Mouse (Mus musculus): ENCODE measurements at regions not wholly inside any gene's neighbourhood (a gene's known extent, or its start where the extent isn't known, plus 50 kb on each side); places are given as distances from the start of the nearest gene placed in this dataset.

- no peak for TF ChIP-seq CTCF (IDR thresholded peaks at IDR 0.05; ENCODE audit: borderline replicate concordance, extremely low read depth, insufficient read depth, insufficient read length)
- TF ChIP-seq POLR2A (IDR thresholded peaks at IDR 0.05; ENCODE audit: borderline replicate concordance, extremely low read depth, insufficient read depth, insufficient read length, poor library complexity, severe bottlenecking) = no peak
- DNase-seq (ENCODE audit: low read depth) = peak; percentile 7
Measured at GRCm38 (mm10) chr4:26101881-26102459, 244.7 kb downstream of the Manea start.

DNA sequence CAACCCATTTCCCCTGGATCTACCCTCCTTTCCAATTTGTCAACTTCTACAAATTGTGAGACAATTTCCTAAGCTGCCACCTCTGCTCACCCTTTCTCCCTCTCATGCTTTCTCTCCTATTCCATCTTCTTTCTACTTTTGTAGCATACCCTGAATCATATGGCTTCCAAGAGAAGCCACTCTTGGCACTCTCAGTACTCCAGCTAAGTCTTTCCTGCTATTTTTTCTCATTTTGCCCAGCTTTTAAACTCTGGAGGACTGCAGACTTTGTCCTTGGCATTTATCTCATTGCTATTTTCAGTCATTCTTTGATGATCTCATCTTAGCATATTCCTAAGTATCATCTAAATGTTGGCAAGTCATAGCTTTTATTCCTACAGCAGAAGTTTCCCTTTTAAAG is 270.6 kb upstream of the Fut9 start:
- TF ChIP-seq POLR2A (IDR thresholded peaks at IDR 0.05; ENCODE audit: borderline replicate concordance, extremely low read depth, insufficient read depth, insufficient read length, poor library complexity, severe bottlenecking) = no peak
- no peak for TF ChIP-seq CTCF (IDR thresholded peaks at IDR 0.05; ENCODE audit: borderline replicate concordance, extremely low read depth, insufficient read depth, insufficient read length)

DNA sequence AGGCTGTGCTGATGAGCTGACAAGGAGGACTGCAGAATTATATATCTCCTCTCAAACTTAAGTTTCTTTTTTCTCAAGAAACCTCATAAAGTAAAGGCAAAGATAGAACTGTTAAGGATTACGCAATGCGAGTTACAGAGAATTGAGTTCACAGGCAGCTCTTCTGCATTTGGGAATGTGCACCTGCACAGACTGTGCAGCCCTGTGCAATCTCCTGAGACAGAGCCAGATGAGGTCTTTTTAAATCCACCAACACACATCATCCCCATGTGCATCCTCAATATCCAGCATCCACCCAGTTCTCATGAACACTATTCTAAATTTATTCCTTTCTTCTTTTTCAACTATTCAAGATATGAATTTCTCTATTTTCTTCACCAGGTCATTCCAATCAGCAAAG is 269.4 kb upstream of the Fut9 start:
- TF ChIP-seq CTCF (IDR thresholded peaks at IDR 0.05; ENCODE audit: borderline replicate concordance, extremely low read depth, insufficient read depth, insufficient read length) (no peak), POLR2A (IDR thresholded peaks at IDR 0.05; ENCODE audit: borderline replicate concordance, extremely low read depth, insufficient read depth, insufficient read length, poor library complexity, severe bottlenecking) (no peak)
- no peak for DNase-seq (ENCODE audit: low read depth)

More for the DNA sequence above, 270.6 kb upstream of the Fut9 start:
- no peak for DNase-seq (ENCODE audit: low read depth)
